Mouse (Mus musculus) T-cell, adult 2 months (primary cell): ENCODE data around the gene Crnkl1.

Source experiments
- DNase-seq: peaks from one replicate; pipeline ENCODE4 v3.0.0; 2022; ENCODE audit warnings: low spot score

The Crnkl1 gene

GRCm38 (mm10) chr2:145874879-145875482 is 59.8 kb downstream of the Crnkl1 start:
- DNase-seq = no peak

GRCm38 (mm10) chr2:145873953-145874352 is 60.9 kb downstream of the Crnkl1 start:
- no peak for DNase-seq

GRCm38 (mm10) chr2:145872099-145872498 is 62.7 kb downstream of the Crnkl1 start:
- DNase-seq = no peak

- no peak for DNase-seq
Observed at GRCm38 (mm10) chr2:145871308-145871707, 63.5 kb downstream of the Crnkl1 start.
